Mouse (Mus musculus) hindlimb bud, embryonic 11.5 days (tissue): ENCODE data around the gene Krba1.

Experiments used
- DNase-seq: peaks from one replicate; pipeline ENCODE4 v3.0.0-alpha.2; 2012; ENCODE audit warnings: low read depth, low spot score; ENCODE audit errors: extremely low spot score

The Krba1 gene

GRCm38 (mm10) chr6:48446896-48447295, 51.5 kb downstream of the Krba1 start:
- DNase-seq, result no peak

GRCm38 (mm10) chr6:48447929-48448328, 52.5 kb downstream of the Krba1 start, which contains the start of gene Sspo:
Sspo (plus strand) TSS chr6:48448229.
- DNase-seq, result no peak

GRCm38 (mm10) chr6:48448527-48448926, 53.1 kb downstream of the Krba1 start:
- no peak for DNase-seq

GRCm38 (mm10) chr6:48452151-48452550, 56.8 kb downstream of the Krba1 start:
- DNase-seq, result no peak

- DNase-seq, result no peak
Observed at GRCm38 (mm10) chr6:48452771-48453170, 57.4 kb downstream of the Krba1 start.

GRCm38 (mm10) chr6:48464966-48465679, 69.7 kb downstream of the Krba1 start:
- no peak for DNase-seq

GRCm38 (mm10) chr6:48466715-48467114, 71.3 kb downstream of the Krba1 start:
- no peak for DNase-seq

GRCm38 (mm10) chr6:48467490-48467889, 72.1 kb downstream of the Krba1 start:
- no peak for DNase-seq
